Mouse (Mus musculus) liver, embryonic 14.5 days (tissue): ENCODE data around the gene Rpp14. TPM values are rescaled to one million over a fixed set of nuclear protein-coding genes. Genes with fewer than 3 reads are reported as not detected.

Experiments used
- ATAC-seq: fragments of 200-750 bp; cut with Nextera tagmentation; 2 replicates; pipeline ENCODE4 v1.8.0; 2017; ENCODE audit warnings: moderate number of reproducible peaks, mild to moderate bottlenecking, moderate library complexity; ENCODE audit not compliant: insufficient read depth
- DNase-seq, 3 experiments: peaks; one replicate each; pipeline ENCODE4 v3.0.0-alpha.2; 2012 to 2013; ENCODE audit warnings: low read depth in 3 of 3, low spot score in 3 of 3
- H3K27ac ChIP-seq: fragments of 300-500 bp; sonication (generic); 2 replicates; pipeline ENCODE4 v1.5.1; 2014; ENCODE audit warnings: moderate library complexity, mild to moderate bottlenecking, control low read depth, inconsistent platforms
- H3K27me3 ChIP-seq: fragments of 300-500 bp; sonication (generic); 2 replicates; pipeline ENCODE4 v1.6.1; 2014; ENCODE audit warnings: mild to moderate bottlenecking, low read length, moderate library complexity; ENCODE audit not compliant: control insufficient read depth, insufficient read depth
- H3K36me3 ChIP-seq: fragments of 300-500 bp; sonication (generic); replicated peaks from 2 replicates; pipeline ENCODE4 v1.6.1; 2014; ENCODE audit warnings: low read depth; ENCODE audit not compliant: control insufficient read depth, insufficient read depth
- H3K4me1 ChIP-seq, 2 experiments: fragments of 200-500 bp in 1 of 2; fragments of 300-500 bp in 1 of 2; sonication (generic) in 1 of 2; replicated peaks; 2 replicates each; pipeline ENCODE4 v1.6.1; 2012 to 2014; ENCODE audit warnings: antibody characterized with exemption in 1 of 2, inconsistent platforms in 1 of 2, low read length in 1 of 2; ENCODE audit not compliant: control insufficient read depth in 2 of 2, insufficient read depth in 2 of 2
- H3K4me2 ChIP-seq: fragments of 300-500 bp; sonication (generic); 2 replicates; pipeline ENCODE4 v1.6.1; 2014; ENCODE audit warnings: low read depth, mild to moderate bottlenecking, control low read depth, moderate library complexity
- H3K4me3 ChIP-seq, 2 experiments: fragments of 200-500 bp in 1 of 2; fragments of 300-500 bp in 1 of 2; sonication (generic) in 1 of 2; 2 replicates each; pipeline ENCODE4 v1.5.1; 2012 to 2014; ENCODE audit warnings: low read depth in 2 of 2, low read length in 2 of 2, mild to moderate bottlenecking in 2 of 2, control low read depth in 1 of 2, inconsistent platforms in 1 of 2, moderate library complexity in 1 of 2; ENCODE audit not compliant: insufficient read depth in 1 of 2
- H3K9ac ChIP-seq: fragments of 300-500 bp; sonication (generic); replicated peaks from 2 replicates; pipeline ENCODE4 v1.6.1; 2014; ENCODE audit warnings: mild to moderate bottlenecking, control low read depth, moderate library complexity
- H3K9me3 ChIP-seq: fragments of 300-500 bp; sonication (generic); 2 replicates; pipeline ENCODE4 v1.6.1; 2016; ENCODE audit warnings: low read length, mixed read lengths; ENCODE audit not compliant: control insufficient read depth
- CTCF ChIP-seq: IDR thresholded peaks from 2 replicates; pipeline ENCODE4 v1.5.1; 2016; ENCODE audit warnings: antibody characterized with exemption, low read depth, control low read depth
- EP300 ChIP-seq: IDR thresholded peaks from 2 replicates; pipeline ENCODE4 v1.6.1; 2016; ENCODE audit warnings: antibody characterized with exemption, low read depth
- whole genome bisulfite sequencing: fragments of 180-500 bp; shearing (Covaris S2); extraction: QIAGEN DNeasy Blood & Tissue Kit; methylation state at CpG from one replicate; pipeline ENCODE4 v1.1.7; 2014; ENCODE audit not compliant: insufficient replicate concordance; 5-methylcytosine and 5-hydroxymethylcytosine counted together
- polyA plus RNA-seq, 2 experiments: library from polyadenylated mRNA; depleted of rRNA in 1 of 2; stranded (reverse) in 1 of 2; unstranded in 1 of 2; fragments of >200 nt; fragmentation: Nextera tagmentation in 1 of 2; extraction: Ambion mirVana in 1 of 2; gene quantifications; 2 replicates each; pipeline versions ENCODE4 v1.2.1 to v1.2.3; 2012 to 2014

Gene Rpp14
- polyA plus RNA-seq, 2 experiments = 10.7 to 27.1 TPM

DNA sequence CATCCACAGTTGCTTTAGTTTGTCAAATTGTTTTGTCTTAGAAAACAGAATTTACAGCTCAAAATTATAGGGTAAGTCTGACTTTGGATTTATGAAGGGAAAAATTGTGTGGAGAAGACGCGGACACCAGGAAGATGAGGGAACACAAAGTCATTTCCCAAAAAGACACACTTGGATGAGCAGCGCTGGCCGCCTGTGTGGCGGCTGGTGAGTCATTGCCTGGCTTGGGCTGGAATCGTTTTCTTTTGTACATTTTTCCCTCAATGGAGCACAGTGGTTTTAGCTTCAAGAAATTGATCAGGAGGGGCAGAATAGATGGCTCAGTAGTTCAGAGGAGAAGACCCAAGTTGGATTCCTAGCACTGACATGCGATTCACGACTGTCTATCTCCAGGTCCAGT lies 21.7 kb downstream of the Rpp14 start:
- no peak overlapping the region for H3K9ac ChIP-seq
- DNase-seq (no peak), ATAC-seq (no peak)
- H3K4me2 ChIP-seq = no peak overlapping the region
- H3K27ac ChIP-seq = no peak overlapping the region
- 77% methylated on average over 8 of the region's 8 CpGs for WGBS
- H3K4me3 ChIP-seq = no peak overlapping the region
- H3K9me3 ChIP-seq = no peaks in the 10 kb centered on the region
- H3K36me3 ChIP-seq = no peaks in the 10 kb centered on the region
- TF ChIP-seq EP300 (no peak), CTCF (no peak)
- H3K27me3 ChIP-seq = no peaks in the 10 kb centered on the region
- H3K4me1 ChIP-seq = peaks cover 0 to 7% of the 10 kb centered on the region in 2 experiments; a peak in 3 of 4 replicates

DNA sequence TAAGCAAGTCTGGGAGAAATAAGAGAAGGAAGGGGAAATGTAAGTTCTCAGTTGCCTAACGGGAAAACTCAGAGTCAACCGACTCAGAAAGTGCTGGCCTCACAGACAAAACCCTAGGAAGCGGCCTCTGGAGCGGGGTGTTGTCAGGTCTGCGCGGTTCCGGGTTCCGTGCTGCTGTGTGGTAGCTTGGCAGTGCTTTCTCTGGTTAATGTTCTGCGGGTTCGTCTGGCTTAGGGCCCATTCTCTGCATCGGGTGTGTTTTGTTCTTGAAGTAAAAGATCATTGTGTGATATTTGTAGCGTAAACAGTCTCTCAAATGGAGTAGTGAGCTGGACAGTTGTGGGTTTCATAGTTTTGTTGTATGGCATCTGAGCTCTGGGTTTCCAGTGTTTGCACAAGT lies 22.5 kb downstream of the Rpp14 start:
- no peak overlapping the region for H3K9ac ChIP-seq
- 80% methylated on average over 12 of the region's 12 CpGs for WGBS
- H3K36me3 ChIP-seq = no peaks in the 10 kb centered on the region
- no peak overlapping the region for H3K4me2 ChIP-seq
- no peak overlapping the region for H3K4me3 ChIP-seq
- no peak for DNase-seq
- peaks cover 0 to 7% of the 10 kb centered on the region in 2 experiments; a peak in 3 of 4 replicates for H3K4me1 ChIP-seq
- ATAC-seq = no peak
- H3K9me3 ChIP-seq = no peaks in the 10 kb centered on the region
- H3K27ac ChIP-seq = no peak overlapping the region
- no peak for TF ChIP-seq EP300
- no peak for TF ChIP-seq CTCF
- no peaks in the 10 kb centered on the region for H3K27me3 ChIP-seq

- TF ChIP-seq EP300 (no peak), CTCF (no peak)
- DNase-seq (no peak), ATAC-seq (no peak)
- no peak overlapping the region for H3K27ac ChIP-seq
- no peaks in the 10 kb centered on the region for H3K9me3 ChIP-seq
- no peaks in the 10 kb centered on the region for H3K4me1 ChIP-seq
- H3K36me3 ChIP-seq = no peaks in the 10 kb centered on the region
- H3K4me2 ChIP-seq = no peak overlapping the region
- H3K27me3 ChIP-seq = no peaks in the 10 kb centered on the region
- 69% methylated on average over 4 of the region's 4 CpGs for WGBS
- no peak overlapping the region for H3K9ac ChIP-seq
- no peak overlapping the region for H3K4me3 ChIP-seq
These were observed 27.9 kb downstream of the Rpp14 start for GRCm38 (mm10) chr14:8108047-8108446.

DNA sequence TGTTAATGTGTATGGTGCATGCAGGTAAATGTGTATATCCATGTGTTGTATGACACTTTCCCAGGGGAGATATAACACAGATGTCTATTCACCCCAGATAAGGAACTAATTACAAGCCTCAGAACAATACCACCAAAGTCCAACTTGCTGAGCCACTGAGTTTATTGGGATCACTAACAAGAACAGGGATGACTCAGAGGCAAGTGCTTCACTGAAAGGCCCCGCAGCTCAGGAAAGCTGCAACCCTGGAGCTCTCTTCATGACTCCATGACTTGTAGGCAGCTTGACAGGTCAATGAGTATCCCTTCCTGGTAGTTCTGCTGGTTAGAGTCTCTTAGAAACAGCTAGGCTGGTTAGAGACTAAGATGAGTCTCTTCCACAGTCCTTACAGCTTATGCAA lies 28.8 kb downstream of the Rpp14 start:
- WGBS = 76% methylated on average over 1 of the region's 1 CpGs
- no peaks in the 10 kb centered on the region for H3K4me1 ChIP-seq
- no peak for ATAC-seq
- H3K4me3 ChIP-seq = no peak overlapping the region
- TF ChIP-seq CTCF (no peak), EP300 (no peak)
- H3K27ac ChIP-seq = no peak overlapping the region
- H3K9ac ChIP-seq = no peak overlapping the region
- no peaks in the 10 kb centered on the region for H3K27me3 ChIP-seq
- no peak for DNase-seq
- no peaks in the 10 kb centered on the region for H3K36me3 ChIP-seq
- H3K4me2 ChIP-seq = no peak overlapping the region
- H3K9me3 ChIP-seq = no peaks in the 10 kb centered on the region

DNA sequence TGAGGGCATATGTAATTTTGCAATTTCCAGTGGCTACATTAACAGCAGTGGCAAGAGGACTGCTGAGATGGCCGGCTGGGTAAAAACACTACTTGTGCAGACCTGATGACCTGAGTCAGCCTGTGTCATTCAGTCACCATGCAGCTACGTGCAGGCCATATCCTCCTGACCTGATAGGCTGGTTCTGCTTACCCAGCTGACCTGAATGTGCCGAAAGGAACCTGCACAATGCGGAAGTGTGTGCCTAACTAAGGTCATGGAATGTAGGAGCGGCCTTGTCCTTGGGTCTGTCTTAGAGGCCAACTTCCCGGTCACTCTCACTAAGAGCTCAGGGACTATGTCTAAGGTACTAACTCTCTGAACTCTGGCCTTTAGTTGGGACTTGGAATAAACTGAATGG lies 31.4 kb downstream of the Rpp14 start:
- DNase-seq = no peak
- WGBS = 71% methylated on average over 6 of the region's 6 CpGs
- Histone ChIP-seq H3K27ac (no peak overlapping the region), H3K9me3 (no peaks in the 10 kb centered on the region), H3K27me3 (no peaks in the 10 kb centered on the region), H3K4me1 (no peaks in the 10 kb centered on the region), H3K4me3 (no peak overlapping the region), H3K36me3 (no peaks in the 10 kb centered on the region), H3K4me2 (no peak overlapping the region), H3K9ac (no peak overlapping the region)
- ATAC-seq = no peak
- TF ChIP-seq EP300 = no peak
- no peak for TF ChIP-seq CTCF

DNA sequence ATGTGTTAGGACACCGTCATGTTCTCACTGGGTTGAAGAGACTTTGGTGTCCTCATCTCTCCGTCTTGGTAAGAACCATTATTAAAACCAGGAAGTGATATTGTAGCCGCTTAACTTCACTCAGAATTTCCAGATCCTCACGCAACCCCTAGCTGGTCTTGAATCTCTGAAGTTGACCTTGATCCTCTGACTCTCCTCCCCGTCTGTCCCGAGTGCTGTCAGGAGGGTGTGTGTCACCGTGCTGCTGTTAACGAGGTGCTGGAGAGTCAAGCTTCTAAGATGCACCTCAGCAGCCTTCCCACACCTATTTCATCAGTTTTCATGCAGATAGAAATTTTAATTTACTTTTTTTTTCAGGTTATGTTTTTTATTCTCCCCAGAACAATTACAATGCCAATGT lies 31.9 kb downstream of the Rpp14 start:
- no peak overlapping the region for H3K27ac ChIP-seq
- ATAC-seq = no peak

More for the DNA sequence above, 31.9 kb downstream of the Rpp14 start:
- no peaks in the 10 kb centered on the region for H3K36me3 ChIP-seq
- TF ChIP-seq EP300 (no peak), CTCF (no peak)
- H3K4me3 ChIP-seq = no peak overlapping the region
- H3K27me3 ChIP-seq = no peaks in the 10 kb centered on the region
- WGBS = 72% methylated on average over 8 of the region's 8 CpGs
- no peak overlapping the region for H3K9ac ChIP-seq
- H3K4me2 ChIP-seq = no peak overlapping the region
- DNase-seq = no peak
- H3K9me3 ChIP-seq = no peaks in the 10 kb centered on the region
- no peaks in the 10 kb centered on the region for H3K4me1 ChIP-seq
